Mouse (Mus musculus) embryo, embryonic 11.5 days (tissue): ENCODE measurements around the gene Gramd1b.
"Not testable (repeated sequence)": the region's sequence is repeated elsewhere in the genome, so short reads cannot be mapped to it uniquely, and the experiment has no call there.

ENCODE experiments used
- DNase-seq: peaks from one replicate; pipeline ENCODE4 v3.0.0-alpha.2; 2012; ENCODE audit warnings: low read depth, low spot score

Gene Gramd1b

GRCm38 (mm10) chr9:40519294-40519693 is 11.9 kb downstream of the Gramd1b start:
- DNase-seq: no peak

DNA sequence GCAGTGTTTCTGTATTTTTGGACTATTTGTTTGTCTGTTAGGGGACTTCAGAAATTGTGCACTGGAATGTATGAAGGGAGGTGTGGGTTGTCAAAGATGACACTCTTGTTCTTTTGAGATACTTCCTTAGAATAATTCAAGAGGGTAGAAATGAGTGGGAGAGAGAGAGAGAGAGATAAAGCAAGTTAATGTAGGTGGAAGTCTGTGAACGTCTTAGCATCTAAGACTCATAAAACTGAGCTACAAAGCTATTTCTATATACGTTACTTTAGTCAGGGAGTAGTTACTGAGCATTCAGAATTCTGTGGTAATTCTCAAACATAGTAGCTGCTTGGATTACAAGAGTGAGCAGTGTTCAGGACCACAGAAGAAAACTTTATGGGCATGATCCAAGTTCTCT is 19.2 kb downstream of the Gramd1b start:
- DNase-seq: no peak

GRCm38 (mm10) chr9:40509479-40509878 is 21.7 kb downstream of the Gramd1b start:
- no peak for DNase-seq

- DNase-seq: no peak
Measured at GRCm38 (mm10) chr9:40506576-40506975, 24.6 kb downstream of the Gramd1b start.

DNA sequence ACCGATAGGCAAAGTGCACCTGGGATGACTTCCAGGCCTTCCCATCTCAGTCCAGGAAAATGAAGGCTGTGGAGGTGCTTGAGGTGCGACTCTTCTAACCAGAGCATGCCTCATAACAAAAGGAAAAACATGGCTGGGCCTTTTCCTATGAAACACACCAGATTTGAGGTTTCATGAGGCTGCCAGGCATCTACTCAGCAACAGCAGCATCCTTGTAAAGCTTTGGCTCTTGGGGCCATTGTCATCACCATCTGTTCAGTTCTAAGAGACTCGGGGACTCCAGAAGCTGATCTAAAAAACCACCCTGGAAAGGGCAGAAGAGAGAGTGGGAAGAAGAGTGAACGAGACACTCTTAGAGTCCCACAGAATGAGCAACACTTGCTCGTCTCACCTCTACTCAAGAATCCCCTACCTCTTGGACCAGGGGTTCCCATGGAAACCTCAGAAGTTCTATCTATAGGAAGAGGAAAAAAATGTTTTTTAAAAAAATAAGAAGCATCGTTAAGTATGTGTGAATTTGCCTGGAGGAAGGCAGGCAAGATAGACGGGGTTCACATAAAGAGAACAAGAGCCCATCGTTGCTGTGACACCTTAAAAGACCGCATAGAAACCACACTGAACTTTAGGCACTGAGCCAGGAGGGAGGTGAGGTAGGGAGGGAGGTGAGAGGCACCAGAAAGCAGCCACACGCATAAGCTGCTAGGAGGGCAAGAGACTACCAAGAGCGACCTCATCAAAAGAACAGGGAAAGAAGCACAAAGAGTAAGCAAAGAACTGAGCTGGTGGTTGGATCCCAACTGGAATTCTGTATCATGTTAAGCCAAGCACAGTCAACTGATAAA is 25.5 kb downstream of the Gramd1b start:
- no peak for DNase-seq

DNA sequence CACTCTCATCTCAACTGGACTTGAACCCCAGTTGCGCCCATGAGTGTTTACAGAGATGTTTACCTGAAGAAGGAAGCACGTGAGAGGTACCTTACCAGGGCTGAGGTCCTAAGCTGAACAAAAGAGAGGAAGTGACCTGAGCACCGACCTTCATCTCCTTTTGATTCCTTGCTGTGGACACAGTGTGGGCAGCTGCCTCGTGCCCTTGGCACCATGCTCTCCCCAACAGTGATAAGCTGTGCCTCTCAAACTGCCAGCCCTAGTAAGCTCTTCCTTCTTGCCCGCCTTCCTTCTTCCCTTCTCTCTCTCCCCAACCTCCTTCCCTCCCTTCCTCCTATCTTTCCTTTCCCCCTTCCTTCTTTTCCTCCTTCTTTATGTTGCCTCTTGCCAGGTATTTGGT is 26.3 kb downstream of the Gramd1b start:
- DNase-seq: no peak

- DNase-seq: no peak
Measured at GRCm38 (mm10) chr9:40500691-40501090, 30.5 kb downstream of the Gramd1b start.

DNA sequence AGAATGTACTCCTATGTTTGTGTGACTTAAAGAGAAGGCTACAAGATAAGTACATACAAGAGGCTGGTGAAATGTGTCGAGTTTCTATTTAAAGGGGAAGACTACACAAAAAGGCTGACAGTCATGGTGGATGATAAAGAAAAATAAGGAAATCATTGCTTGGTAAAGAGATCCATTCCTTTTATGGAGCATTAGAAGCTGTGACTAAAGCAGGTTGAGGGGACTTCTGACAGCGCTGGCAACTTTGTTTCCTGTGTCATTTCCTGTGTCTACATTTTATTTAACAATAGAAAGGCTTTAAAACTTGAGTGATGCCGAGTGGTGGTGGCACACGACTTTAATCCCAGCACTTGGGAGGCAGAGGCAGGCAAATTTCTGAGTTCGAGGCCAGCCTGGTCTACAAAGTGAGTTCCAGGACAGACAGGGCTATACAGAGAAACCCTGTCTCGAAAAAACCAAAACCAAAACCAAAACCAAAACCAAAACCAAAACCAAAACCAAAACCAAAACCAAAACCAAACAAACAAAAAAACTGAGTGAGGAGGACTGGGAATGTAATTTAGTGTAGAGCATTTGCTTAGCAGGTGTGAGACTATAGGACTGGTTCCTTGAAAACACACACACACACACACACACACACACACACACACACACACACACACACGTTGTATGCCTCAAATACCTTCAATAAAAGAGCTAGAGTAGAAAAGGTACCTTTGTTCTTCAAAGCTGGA is 48.7 kb downstream of the Gramd1b start:
- DNase-seq: not testable (repeated sequence)

DNA sequence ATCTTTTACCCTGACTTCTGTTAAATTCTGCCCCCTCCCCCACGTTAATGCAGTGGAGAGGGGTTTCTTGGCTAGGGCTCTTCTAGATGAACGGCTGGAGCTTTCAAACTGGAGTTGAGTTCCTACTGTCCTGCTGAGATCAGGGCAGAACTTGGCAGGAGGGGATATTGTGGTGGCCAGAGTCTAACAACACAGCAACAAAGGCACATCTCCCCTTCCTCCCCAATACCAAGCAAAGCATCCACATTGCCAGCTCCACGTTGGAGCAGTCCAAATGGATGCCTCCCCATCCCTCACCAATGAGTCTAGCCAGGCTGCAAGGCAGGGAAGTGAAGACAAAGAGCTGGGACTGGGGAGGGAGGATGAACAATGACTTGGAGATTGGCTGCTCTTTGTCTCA is 49.9 kb downstream of the Gramd1b start:
- DNase-seq: no peak

- DNase-seq: no peak
Measured at GRCm38 (mm10) chr9:40479333-40479732, 51.9 kb downstream of the Gramd1b start.

DNA sequence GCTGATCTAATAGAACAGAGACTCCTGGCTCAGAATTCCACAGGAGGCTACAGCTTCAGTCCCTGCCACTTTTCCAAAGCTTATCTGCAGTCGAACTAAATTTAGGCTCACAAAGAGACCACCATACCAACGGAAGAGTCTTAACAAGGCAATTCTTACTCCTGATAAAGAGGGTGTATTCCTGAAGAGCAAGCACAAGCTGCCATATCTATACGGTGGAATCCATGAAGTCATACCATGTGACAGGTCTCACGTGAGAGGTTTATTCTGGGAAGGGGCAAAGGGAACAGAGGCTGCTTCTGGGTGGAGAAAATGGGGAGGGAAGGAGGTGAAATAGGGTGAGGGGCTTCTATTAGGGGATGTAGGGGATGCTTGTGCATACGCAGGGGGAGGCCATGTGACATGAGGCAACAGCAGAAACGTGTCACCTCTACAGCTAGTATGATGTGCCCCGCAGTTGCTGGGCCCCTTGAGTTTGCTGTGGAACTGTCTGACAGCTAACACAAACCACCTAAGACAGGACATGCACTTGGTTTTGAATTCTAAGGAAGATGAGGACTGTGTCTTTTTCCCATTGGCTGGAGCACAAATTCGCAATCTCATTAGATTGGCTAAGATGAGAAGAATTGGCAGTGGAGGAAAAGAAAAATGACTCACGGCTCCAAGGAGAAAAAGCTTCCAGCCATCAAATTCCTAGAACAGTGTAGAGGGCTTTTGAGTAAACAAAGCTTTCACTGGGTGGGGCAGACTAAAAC is 52.9 kb downstream of the Gramd1b start:
- no peak for DNase-seq

- no peak for DNase-seq
Measured at GRCm38 (mm10) chr9:40477611-40478010, 53.6 kb downstream of the Gramd1b start.

DNA sequence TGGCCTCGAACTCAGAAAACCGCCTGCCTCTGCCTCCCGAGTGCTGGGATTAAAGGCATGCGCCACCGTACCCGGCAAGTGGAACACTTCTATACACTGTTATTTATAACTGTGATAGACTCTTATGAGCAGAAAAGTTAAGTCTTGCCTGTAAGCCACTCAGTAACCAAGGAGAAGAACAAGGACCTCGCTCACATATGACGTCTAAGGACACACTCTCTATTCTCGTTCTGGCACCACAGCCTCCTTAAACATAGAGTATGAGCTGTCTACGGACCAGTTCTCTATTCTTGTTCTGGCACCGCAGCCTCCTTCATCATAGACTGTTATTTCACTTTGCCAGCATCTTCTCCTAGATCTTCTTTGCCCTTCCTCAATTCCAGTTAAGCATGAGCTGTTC is 55.1 kb downstream of the Gramd1b start:
- no peak for DNase-seq

DNA sequence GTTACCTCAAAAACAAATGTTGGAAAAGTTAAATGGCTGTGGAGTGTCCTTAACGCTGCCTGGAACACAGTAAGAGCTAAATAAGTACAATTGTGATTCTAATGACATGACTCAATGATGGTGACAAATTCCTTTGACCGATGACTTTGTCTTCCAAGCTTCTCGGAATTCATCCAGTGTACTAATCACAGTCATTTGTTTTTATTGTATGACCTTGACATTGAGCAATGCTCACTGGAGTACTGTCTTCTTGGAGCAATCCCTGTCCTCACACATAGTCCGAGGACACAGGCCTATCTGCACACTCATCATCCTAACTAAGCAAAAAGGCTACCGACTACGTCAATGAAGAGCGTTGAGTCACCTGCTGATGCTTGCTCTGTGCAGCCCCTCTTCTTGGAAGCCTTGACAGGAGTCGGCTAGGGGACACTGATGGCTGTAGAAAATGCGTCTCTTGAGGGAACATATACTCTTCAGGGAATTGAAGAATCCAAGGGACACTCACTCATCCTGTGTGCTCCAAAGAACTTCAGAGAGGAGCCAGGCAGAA is 58.1 kb downstream of the Gramd1b start:
- DNase-seq: no peak

DNA sequence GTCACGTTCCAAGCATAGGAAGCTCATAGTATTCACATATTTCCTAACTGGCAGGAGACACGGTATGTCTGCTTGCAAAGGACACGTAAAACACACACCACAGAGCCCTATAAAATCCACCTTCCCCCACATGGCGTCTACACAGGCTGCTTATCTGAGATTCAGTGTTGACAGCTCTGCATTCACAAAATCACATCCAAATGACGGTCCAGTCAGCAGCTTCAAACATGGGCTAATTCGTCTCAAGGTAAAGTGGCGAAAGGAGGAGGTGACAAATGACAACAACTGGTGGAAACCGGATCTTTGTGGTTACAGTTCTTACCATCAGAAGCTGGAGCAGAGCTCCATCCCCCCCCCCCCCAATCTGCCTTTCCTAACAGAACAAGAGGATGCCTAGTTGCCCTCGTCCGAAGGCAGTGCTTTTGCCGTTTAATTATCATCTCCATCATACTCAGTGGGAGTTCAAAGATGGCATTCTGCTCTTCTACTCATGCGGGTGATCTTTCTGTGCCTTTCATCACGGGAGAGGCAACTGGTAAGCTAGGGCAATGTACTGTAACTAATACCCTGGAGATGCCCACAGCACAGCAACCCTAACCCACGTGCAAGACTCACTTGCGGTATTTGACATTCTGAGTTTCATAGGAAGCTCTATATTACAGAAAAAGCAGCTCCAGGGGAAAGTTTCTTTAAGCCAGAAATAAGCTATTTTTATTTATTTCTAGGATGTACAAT is 61.6 kb downstream of the Gramd1b start:
- no peak for DNase-seq

GRCm38 (mm10) chr9:40466782-40467181 is 64.4 kb downstream of the Gramd1b start:
- no peak for DNase-seq

GRCm38 (mm10) chr9:40465596-40465995 is 65.6 kb downstream of the Gramd1b start:
- DNase-seq: no peak

GRCm38 (mm10) chr9:40462401-40462800 is 68.8 kb downstream of the Gramd1b start:
- DNase-seq: no peak

DNA sequence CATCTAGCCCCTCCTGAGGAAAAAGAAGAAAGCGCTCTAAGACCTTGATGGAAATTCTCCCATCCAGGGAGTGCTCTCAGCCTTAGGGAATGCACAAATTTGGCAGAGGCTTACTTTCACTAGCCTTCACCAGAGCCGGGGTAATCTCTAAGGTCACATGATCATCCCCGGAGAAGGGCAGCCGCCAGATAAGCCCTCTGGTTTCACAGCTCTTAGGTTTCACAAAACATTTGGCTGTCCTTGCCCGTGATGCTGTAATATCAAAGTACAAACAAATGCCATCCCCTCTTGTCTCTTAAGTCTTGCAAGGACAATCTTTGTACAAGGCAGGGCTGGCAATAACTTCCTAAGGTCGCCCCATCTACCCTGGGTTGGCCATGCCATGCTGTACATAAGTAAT is 70.4 kb downstream of the Gramd1b start:
- DNase-seq: no peak

DNA sequence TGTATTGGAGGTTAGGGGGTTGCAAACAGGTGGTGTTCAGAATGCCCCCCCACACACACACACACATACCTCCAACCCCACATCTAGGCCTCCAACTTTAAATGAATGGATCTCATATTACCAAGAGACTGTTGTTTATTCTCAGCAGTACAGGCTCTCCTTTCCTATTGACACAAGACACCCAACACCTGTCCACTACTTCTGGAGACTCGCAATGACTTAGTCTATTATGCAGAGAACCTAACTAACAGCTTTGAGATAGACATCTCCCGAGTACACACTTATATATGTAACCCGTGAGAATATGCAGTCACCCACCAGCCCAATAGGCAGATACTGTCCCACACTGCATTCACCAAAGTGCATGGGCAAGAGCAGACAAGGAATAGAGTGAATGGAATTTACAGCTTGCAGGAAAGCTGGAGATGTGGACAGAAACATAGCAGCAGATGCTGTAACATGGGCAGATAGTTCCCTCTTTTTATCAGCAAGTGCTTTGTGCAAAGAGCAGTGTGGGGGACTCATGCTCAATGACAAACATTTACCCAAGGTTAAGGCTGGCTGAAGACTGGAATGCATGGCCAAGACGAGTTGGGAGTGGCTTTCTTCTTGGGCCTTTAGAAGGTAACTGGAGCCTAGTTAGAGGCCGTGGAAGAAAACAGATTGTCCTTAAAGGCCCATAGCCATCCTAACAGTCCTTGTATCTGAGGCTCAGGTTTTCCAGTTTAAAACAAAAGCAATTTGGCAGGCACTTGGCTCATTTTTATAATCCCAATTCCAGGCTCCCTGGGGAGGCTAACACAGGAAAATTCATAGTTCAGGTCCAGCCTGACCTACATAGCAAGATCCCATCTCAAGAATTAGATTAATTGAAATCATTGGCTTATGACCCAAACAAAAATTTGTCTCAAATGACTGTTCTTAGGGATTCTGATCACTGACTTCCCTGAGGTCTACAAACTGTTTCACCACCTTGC is 71.6 kb downstream of the Gramd1b start:
- DNase-seq: no peak
